Mouse (Mus musculus) erythroblast, embryonic 14.5 days (primary cell): Measurements from ENCODE around the gene Slu7. TPM values are rescaled to one million over a fixed set of nuclear protein-coding genes. Genes with fewer than 3 reads are reported as not detected.

Source experiments
- H3K27me3 ChIP-seq: 2 replicates; pipeline ENCODE4 v1.6.1; 2012; ENCODE audit warnings: inconsistent platforms; ENCODE audit not compliant: control insufficient read depth
- H3K36me3 ChIP-seq: 2 replicates; pipeline ENCODE4 v1.6.1; 2012; ENCODE audit warnings: mild to moderate bottlenecking, inconsistent platforms; ENCODE audit not compliant: control insufficient read depth
- H3K4me1 ChIP-seq: 2 replicates; pipeline ENCODE4 v1.6.1; 2012; ENCODE audit warnings: inconsistent platforms; ENCODE audit not compliant: control insufficient read depth
- H3K4me3 ChIP-seq: replicated peaks from 2 replicates; pipeline ENCODE3; 2012; ENCODE audit warnings: moderate library complexity, mild to moderate bottlenecking, inconsistent platforms
- H3K9me3 ChIP-seq: 2 replicates; pipeline ENCODE4 v1.6.1; 2012; ENCODE audit warnings: low read length, inconsistent platforms, mixed read lengths; ENCODE audit not compliant: control insufficient read depth
- GATA1 ChIP-seq: IDR thresholded peaks from 2 replicates; pipeline ENCODE4 v1.6.1; 2012; ENCODE audit warnings: low read length, inconsistent platforms, mixed read lengths
- TAL1 ChIP-seq: IDR thresholded peaks from 3 replicates; pipeline ENCODE4 v1.6.1; 2012; ENCODE audit warnings: low read length, inconsistent platforms, mixed read lengths
- polyA plus RNA-seq: library from polyadenylated mRNA; stranded (reverse); fragments of >175 nt; gene quantifications from 2 replicates; pipeline ENCODE4 v1.2.3, GENCODE M21; 2012

The Slu7 gene
- polyA plus RNA-seq, result 0.93 and 0.96 TPM in 2 replicates

DNA sequence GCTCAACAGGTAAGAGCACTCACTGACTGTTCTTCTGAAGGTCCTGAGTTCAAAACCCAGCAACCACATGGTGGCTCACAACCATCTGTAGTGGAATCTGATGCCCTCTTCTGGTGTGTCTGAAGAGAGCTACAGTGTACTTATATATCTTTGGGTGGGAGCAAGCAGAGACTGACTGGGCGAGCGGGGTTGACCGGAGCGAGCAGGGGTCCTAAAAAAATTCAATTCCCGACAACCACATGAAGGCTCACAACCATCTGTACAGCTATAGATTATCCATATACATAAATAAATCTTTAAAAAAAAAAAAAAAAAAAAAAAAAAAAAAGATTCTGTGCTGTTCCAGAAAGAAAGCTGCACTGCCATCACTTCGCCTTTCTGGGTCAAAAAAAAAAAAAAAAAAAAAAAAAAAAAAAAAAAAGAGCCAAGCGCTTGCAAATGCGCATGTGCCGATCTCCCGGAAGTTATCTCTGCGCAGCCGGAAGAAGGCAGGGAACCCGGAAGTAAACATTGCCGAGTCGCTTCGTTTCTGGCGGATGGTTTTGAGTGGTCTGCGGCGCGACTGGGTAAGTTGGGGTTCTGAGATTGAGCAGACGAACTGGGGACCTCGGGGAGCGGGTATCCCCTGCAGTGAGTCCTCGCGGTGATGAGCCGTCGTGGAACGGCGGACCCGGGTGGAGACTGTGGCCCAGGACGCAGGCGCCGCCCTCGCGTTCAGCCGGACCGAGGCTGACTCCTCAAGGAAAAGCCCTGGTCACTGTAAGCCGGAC lies at the start of gene Slu7:
Gene Slu7, plus strand, starts transcription at position 491 of the 770 bp plus-strand sequence.
- Histone ChIP-seq H3K36me3 (peaks cover 18% of the 10 kb centered on the region), H3K9me3 (no peaks in the 10 kb centered on the region), H3K4me3 (peak within 1 kb of the TSS; percentile 100), H3K27me3 (0 out of 2 replicates have a peak, but pooled peaks cover 4% of the 10 kb centered on the region), H3K4me1 (peaks cover 15% of the 10 kb centered on the region)
- no peak for TF ChIP-seq TAL1
- TF ChIP-seq GATA1, result no peak

DNA sequence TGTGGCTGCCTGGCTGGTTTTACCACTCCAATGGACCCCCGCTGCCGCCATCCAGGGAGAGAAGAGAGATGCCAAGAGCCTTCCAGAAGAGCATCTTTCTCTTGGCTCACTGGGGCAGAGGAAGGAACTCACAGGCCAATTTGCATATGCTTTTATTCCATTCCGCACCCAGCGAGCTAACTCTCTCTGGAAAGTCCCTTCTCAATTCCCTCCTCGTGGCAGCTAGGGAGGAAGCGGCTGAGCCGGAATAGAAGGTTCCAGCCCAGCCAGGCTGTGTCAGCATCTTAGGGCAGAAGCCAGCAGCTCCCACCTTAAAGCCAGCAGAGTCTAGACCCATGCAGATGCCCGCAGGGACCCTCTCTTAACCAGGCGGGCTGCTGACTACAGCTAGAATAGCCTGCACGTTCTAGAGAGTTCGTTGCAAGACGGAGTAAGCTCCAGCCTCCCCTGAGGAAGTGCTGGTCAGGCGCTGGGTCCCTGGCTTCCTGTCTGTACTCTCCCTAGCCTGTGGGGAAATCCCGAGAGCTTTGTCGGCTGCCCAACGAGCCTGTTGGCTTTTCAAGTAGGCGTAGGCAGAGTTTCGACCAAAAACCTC lies 48.4 kb upstream of the Slu7 start:
- H3K27me3 ChIP-seq, result peaks cover 22% of the 10 kb centered on the region
- H3K4me1 ChIP-seq, result no peaks in the 10 kb centered on the region
- no peak overlapping the region for H3K4me3 ChIP-seq
- H3K36me3 ChIP-seq, result no peaks in the 10 kb centered on the region
- H3K9me3 ChIP-seq, result no peaks in the 10 kb centered on the region
- TF ChIP-seq GATA1, result no peak
- TF ChIP-seq TAL1, result no peak

DNA sequence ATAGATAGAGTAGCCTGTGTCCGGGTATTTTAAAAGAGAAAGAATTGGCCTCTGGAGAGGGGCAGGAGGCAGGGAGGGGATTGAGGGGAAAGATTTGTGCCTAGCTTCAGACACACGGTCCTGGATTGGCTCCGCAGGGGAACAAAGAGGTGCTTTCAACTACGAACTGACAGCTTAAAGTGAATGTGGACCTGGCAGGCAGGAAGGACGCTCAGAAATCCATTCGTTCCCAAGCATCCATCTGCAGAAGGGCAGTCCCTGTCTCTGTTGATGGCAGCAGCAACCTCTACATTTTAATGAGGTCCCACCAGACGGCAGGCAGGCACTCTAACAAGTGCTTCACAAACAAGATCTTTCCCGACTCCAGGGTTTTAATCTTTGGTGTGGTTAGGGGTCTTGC lies 47.8 kb upstream of the Slu7 start:
- no peaks in the 10 kb centered on the region for H3K4me1 ChIP-seq
- no peak overlapping the region for H3K4me3 ChIP-seq
- no peaks in the 10 kb centered on the region for H3K9me3 ChIP-seq
- H3K27me3 ChIP-seq, result peaks cover 22% of the 10 kb centered on the region
- TF ChIP-seq TAL1 (no peak), GATA1 (no peak)
- H3K36me3 ChIP-seq, result no peaks in the 10 kb centered on the region

DNA sequence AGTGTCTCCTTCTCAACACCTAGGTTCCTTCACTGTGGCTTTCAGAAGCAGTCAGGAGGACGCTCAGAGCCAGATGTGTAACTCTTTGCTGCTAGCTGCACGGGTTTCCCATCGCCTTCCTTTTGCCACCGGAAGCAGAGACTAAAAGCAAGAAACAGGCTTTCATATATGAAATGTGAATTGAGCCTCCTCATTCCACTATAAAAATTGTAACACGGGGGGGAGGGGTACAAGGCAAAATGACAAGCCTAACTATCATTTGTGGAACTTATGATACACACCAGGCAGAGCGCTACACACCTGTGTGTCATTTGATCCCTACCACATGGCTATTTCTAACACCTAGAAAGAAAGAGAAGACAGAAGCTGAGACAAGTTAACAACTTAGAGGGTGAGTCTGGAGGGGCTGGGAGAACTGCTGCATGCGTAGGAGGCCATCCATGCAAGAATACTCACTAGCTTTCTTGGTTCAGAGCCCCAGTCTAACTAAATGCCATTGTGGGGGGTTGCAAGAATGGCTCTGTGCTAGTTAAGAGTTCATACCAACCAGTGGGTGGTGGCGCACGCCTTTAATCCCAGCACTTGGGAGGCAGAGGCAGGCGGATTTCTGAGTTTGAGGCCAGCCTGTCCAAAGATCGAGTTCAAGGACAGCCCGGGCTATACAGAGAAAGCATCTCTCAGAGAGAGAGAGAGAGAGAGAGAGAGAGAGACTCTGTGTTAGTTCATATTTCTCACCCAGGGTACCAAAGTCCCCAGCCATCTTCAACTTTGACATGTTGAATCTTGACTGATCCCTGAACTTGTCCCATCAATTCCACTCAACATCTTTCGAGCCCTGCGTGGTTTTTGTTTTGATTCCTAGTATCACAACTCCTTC lies 46.3 kb upstream of the Slu7 start:
- Histone ChIP-seq H3K27me3 (peaks cover 22% of the 10 kb centered on the region), H3K9me3 (no peaks in the 10 kb centered on the region), H3K4me1 (no peaks in the 10 kb centered on the region), H3K36me3 (no peaks in the 10 kb centered on the region), H3K4me3 (no peak overlapping the region)
- TF ChIP-seq GATA1, result no peak
- no peak for TF ChIP-seq TAL1

DNA sequence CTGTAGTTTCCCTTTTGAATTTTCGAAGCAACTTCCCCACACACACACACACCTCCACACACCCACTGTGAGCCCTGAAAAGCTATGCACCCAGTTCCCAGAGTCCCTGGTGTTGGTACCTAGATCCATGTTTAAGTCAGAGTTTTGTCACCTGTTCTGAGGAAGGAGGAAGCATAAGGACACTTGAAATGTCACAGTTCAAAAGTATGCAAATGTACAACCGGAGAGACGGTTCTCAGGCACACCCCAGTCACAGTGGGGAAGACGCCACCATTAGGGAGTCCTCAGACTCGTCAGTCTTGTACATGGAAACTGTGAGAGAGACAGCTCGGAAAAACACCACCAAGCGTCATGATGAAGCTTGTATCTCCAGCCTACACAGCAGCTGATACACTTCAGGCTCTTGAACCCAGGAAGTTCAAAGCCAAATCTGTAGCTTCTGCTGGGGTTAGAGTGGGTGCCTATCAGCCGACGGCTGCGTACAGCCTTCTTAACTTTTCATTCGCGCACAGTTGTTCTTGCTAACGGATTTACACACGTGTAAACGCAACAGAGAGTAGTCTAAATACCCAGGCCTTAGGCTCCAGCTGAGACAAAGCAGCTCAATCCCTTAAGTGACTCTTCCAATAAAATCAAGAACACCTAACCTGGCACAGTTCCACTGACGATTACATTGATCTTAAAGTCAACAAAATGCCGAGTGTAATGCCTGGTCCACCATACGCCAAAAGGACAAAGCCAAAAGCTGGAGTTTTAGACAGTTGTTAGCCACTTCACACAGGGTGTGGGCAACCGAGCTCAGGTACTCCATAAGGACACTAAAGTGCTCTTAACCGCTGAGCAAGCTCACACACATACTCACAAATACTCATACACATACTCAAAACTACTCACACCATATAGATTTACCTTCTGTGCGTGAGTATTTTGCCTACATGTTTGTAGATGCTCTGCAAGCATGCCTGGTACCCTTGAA lies 45.1 kb upstream of the Slu7 start:
- Histone ChIP-seq H3K4me3 (no peak overlapping the region), H3K9me3 (no peaks in the 10 kb centered on the region), H3K27me3 (peaks cover 22% of the 10 kb centered on the region), H3K36me3 (no peaks in the 10 kb centered on the region), H3K4me1 (no peaks in the 10 kb centered on the region)
- TF ChIP-seq TAL1, result no peak
- no peak for TF ChIP-seq GATA1

DNA sequence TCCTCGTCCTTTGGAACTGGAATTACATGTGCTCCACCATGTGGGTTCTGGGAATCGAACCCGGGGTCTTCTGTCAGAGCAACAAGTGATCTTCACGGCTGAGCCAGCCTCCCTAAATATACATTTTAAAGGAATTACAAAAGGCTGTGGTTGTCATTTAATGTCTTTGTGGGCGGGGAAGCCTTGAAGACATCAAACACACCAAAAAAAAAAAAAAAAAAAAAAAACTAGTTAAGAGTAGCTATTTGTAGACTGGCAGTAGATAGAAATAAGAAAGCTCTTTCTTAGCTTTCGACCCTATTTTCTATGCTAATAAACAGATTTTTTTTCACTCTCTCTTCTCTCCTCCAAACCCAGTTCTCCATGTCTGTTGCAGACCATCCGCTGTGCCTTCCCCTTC lies 44.4 kb upstream of the Slu7 start:
- no peaks in the 10 kb centered on the region for H3K36me3 ChIP-seq
- no peaks in the 10 kb centered on the region for H3K9me3 ChIP-seq
- no peak overlapping the region for H3K4me3 ChIP-seq
- H3K27me3 ChIP-seq, result peaks cover 22% of the 10 kb centered on the region
- H3K4me1 ChIP-seq, result no peaks in the 10 kb centered on the region
- TF ChIP-seq TAL1, result no peak

DNA sequence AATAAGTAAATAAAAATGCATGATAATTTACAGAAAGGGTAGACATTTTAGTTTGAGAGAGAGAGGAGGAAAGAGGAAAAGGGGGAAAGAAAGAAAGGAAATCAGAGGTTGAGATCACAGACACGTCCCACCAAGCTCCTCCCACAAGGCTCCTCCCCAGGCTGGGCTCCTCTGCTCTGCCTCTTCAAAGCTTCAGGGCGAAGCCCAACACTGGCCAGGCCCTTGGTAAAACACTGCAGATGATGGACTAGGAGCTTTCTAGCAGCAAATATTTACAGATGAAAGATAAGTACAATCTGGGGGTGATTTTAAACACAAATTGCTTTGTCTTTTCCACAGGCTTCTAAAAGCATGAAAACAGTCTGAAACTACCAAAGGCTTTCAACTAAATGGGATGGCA lies 40.8 kb upstream of the Slu7 start:
- Histone ChIP-seq H3K27me3 (no peaks in the 10 kb centered on the region), H3K36me3 (no peaks in the 10 kb centered on the region), H3K4me1 (no peaks in the 10 kb centered on the region), H3K4me3 (no peak overlapping the region), H3K9me3 (no peaks in the 10 kb centered on the region)
- no peak for TF ChIP-seq TAL1

DNA sequence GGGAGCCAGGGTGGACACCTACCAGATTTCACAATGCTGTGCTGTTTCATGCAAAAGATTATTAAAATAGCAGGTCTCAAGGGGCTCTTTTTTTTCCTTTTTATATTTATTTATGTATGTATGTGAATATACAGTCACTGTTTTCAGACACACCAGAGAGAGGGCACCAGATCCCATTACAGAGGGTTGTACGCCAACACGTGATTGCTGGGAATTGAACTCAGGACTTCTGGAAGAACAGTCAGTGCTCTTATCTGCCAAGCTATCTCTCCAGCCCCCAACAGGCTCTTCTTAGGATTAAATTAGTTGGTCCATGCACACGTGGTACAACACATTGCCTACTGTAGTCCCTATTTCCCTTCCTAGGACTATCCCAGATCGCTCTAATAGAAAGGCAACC lies 40.2 kb upstream of the Slu7 start:
- Histone ChIP-seq H3K4me3 (no peak overlapping the region), H3K36me3 (no peaks in the 10 kb centered on the region), H3K4me1 (no peaks in the 10 kb centered on the region), H3K9me3 (no peaks in the 10 kb centered on the region), H3K27me3 (no peaks in the 10 kb centered on the region)
- TF ChIP-seq TAL1 (no peak), GATA1 (no peak)
